Mouse (Mus musculus) kidney, postnatal 4 days (tissue): Measurements from ENCODE around the gene 4930442H23Rik.

Experiments used
- DNase-seq, 2 experiments: peaks; one replicate each; pipeline ENCODE4 v3.0.0; 2021; ENCODE audit warnings: mixed read lengths in 2 of 2

The 4930442H23Rik gene

GRCm38 (mm10) chr10:81143157-81143633 is 40.5 kb downstream of the 4930442H23Rik start:
- no peak for DNase-seq

GRCm38 (mm10) chr10:81142551-81142981 is 41.1 kb downstream of the 4930442H23Rik start:
- no peak for DNase-seq

- DNase-seq: no peak
Measured at GRCm38 (mm10) chr10:81141455-81142210, 42.0 kb downstream of the 4930442H23Rik start.

- peak in 1 of 2 experiments; percentile 46 for DNase-seq
Measured at GRCm38 (mm10) chr10:81140717-81141454, 42.8 kb downstream of the 4930442H23Rik start.

GRCm38 (mm10) chr10:81140005-81140404 is 43.6 kb downstream of the 4930442H23Rik start:
- DNase-seq: no peak

GRCm38 (mm10) chr10:81139529-81139846 is 44.2 kb downstream of the 4930442H23Rik start:
- DNase-seq: no peak

- DNase-seq: no peak
Measured at GRCm38 (mm10) chr10:81138821-81139528, 44.7 kb downstream of the 4930442H23Rik start.

- peak; percentile 61 to 77 for DNase-seq
Measured at GRCm38 (mm10) chr10:81138131-81138782, 45.4 kb downstream of the 4930442H23Rik start.

GRCm38 (mm10) chr10:81137252-81138130 is 46.2 kb downstream of the 4930442H23Rik start:
- peak; percentile 99 for DNase-seq

GRCm38 (mm10) chr10:81136706-81137231 is 46.9 kb downstream of the 4930442H23Rik start:
- peak in 1 of 2 experiments; percentile 91 for DNase-seq

GRCm38 (mm10) chr10:81135831-81136705 is 47.6 kb downstream of the 4930442H23Rik start:
- peak; percentile 80 to 89 for DNase-seq

- DNase-seq: peak; percentile 65 to 70
Measured at GRCm38 (mm10) chr10:81134966-81135681, 48.5 kb downstream of the 4930442H23Rik start, which contains the start of gene Zbtb7a. TSS of gene Zbtb7a (plus strand) at chr10:81135220.

GRCm38 (mm10) chr10:81134181-81134587 is 49.5 kb downstream of the 4930442H23Rik start:
- peak; percentile 57 to 73 for DNase-seq
